Mouse (Mus musculus): ENCODE measurements around the gene Cpne4.

Gene Cpne4

DNA sequence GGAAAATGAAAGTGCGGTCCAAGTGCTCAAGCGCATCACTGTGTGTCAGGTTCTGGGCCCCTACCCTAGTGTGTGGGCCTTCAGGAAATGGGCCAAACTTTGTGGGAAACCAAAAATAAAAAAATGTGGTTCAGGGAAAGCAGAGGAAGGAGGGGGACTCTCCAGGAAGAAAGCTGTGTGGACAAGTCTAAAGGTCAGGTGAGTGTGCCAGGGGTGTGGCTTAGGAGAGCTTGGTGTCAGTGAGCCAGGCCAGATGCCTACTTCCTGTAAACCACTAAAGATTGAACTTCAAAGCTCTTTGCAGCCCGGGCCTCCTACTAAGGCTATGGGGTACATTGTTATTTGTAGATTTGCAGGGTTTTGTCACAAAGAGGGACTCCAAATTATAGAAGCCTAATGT lies 327.1 kb downstream of the Cpne4 start:
- peak; percentile 0 for DNase-seq (ENCODE audit: low read depth)

- no peak for DNase-seq (ENCODE audit: low read depth)
These were observed 329.9 kb downstream of the Cpne4 start for GRCm38 (mm10) chr9:104877014-104877413.

DNA sequence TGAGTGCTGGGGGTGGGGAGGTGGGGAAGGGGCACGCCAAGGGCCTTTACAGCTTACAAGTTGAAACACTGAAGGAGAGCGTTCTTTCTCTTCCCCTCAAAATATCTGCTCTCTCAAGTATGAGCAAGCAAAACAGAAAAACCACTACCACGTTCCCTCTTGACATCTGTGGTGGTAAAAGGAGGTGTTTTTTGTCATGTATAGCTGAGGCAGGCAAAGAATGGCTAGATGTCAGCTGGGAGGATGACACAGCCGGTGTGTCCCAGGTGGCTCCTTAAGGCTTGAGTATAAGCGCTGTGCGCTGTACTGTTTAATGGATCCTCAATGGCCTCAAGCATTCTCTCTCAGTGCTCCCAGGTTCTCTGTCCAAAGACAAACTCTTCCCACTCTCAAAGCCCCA lies 331.5 kb downstream of the Cpne4 start:
- DNase-seq (ENCODE audit: low read depth) = no peak

DNA sequence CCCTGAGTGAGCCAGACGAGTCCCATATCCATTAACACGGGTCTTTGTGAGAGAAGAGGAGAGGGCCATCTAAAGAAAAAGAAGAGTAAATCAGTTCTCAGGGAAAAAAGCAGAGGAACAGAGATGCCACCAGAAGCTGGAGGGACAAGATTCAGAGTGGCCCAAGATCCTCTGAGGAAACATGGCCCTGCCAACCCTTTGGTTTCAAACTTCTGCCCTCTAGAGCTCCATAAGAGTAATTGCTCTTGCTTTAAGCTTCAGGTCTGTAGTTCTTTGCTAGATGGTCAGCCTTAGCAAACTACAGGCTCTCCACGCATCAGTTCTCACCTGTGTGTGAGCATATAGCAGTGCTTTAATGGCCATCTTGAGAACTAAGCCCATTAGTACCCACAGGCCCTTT lies 343.4 kb downstream of the Cpne4 start:
- no peak for DNase-seq (ENCODE audit: low read depth)

- DNase-seq (ENCODE audit: low read depth) = no peak
These were observed 348.3 kb downstream of the Cpne4 start for GRCm38 (mm10) chr9:104895360-104895759.

GRCm38 (mm10) chr9:104901118-104901517 lies 354.0 kb downstream of the Cpne4 start:
- no peak for DNase-seq (ENCODE audit: low read depth)

- DNase-seq (ENCODE audit: low read depth) = no peak
These were observed 354.7 kb downstream of the Cpne4 start for GRCm38 (mm10) chr9:104901827-104902226.

DNA sequence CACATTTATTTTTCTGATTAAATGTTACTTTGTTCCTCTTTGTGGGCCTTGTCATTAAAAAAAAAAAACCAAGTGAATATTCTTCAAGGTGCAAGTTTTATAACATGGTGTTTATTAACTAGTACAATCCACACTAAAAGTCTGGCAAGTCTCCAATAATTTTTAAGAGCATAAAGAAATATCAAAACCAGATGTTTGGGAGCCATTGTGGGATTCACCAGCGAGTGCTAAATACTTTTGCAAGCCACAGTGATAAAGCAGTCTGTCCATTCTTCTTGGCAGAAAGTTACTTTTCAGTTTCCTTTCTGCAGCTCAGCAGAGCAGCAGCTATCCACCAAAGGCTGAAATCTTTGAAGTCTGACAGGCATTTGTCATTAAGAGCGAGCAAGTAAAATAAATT lies 365.6 kb downstream of the Cpne4 start:
- DNase-seq (ENCODE audit: low read depth) = no peak

DNA sequence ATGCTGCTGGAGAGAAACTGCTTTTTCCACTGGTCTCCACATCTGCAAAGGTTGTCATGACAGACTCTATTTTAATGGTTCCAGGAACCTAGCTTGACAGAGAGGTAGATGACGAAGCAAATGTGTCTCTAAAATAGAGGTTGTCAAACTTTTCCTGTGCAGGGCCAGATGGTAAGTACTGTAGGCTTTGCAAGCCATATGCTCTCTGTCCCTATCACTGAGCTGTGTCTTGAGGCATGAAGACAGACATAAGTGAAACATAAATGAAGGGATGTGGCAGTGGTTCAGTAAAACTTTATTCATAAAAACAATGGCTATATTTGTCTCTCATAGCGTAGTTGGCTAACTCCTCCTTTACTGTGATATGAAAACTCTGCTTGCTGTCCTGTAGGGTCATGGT lies 366.2 kb downstream of the Cpne4 start:
- DNase-seq (ENCODE audit: low read depth) = no peak

DNA sequence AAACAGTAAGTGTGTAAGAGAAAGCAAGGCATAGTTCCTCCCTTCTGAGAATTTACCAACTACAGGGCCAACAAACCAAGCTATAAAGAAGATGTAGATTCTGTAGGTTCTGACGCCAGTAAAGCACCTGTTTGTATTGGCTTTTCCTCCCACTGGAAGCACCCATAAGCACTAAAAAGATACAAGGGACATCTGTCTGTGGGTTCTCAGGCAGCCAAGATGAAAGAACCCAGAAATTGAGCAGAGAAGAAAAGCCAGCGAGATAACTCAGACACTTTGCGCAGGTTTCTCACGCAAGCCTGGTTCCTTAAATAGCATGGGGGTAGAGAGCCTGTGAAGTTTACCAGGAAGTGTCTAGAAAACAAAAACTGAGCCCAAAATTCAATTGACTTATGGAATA lies 374.1 kb downstream of the Cpne4 start:
- no peak for DNase-seq (ENCODE audit: low read depth)

GRCm38 (mm10) chr9:104922051-104922450 lies 375.0 kb downstream of the Cpne4 start:
- DNase-seq (ENCODE audit: low read depth) = no peak

DNA sequence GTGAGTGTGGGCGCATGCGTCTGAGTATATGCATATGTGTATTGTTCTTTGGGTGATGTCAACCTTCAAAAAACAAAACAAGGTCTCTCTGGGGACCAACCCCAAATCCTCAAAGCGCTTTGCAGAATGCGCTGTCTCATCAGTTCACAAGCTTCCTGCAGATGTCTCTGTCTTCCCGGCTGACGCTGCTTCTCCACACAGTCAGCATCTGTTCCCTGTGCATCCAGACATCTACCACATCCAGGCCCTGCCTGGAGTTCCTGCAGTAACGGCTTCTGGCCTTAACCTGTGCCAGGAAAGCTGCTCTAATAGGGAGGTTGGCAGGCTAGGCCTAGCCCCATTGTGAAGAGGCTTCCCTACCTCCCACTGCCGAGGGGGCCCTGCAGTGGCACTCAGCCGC lies 381.7 kb downstream of the Cpne4 start:
- no peak for DNase-seq (ENCODE audit: low read depth)

DNA sequence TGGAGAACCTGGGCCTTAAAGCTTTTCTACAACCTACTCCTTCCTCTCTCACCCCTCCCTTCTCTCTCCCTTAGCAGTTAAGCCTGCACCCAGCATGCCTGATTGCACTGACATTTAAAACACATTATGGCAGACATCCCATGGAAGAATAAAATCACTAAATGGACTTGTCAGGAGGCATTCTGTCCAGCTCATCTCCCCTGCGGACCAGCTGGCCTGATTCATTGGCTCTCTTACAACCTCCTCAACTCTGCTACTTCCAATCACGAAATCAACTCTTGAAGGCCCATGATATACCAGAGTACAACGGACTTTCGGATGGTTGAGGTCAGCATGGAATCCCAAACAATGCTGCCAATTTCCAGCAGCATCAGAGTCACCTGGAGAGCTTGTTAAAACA lies 393.3 kb downstream of the Cpne4 start:
- no peak for DNase-seq (ENCODE audit: low read depth)

DNA sequence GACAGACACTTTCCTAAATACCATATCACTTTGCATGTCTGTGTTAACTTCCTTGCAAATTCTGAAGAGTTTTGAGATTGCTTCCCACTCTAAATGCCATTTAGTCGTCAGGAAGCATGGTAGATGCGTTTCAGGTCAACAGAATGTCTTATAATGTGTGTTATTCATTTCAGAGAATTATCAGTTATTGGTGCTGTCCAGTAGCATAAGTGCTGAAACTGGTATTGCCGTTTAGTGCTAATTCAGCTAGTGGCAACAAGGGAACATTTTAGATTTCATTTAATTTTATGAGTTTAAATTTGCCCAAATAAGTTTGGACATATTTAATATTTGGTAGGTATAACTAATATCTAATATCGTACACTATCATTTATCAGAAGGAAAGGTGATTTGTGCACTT lies 403.5 kb downstream of the Cpne4 start:
- no peak for DNase-seq (ENCODE audit: low read depth)

DNA sequence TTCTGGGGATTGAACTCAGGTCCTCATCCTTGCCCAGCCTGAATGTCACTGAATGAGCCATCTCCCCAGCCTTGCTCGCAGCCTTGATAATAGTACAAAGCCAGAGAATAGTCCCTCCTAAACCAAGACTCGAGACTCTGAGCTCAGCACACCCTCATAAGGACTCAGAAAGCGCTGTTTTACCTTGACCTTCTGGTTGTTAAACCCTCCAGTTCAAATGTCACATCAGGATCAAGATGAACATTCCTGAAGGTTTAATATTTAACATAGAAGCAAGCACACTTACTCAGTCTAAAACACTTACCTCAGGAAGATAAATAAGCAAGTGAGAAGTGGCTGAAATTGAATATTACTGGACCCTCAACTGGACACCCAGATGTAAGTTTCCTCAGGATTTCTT lies 405.1 kb downstream of the Cpne4 start:
- DNase-seq (ENCODE audit: low read depth) = no peak

DNA sequence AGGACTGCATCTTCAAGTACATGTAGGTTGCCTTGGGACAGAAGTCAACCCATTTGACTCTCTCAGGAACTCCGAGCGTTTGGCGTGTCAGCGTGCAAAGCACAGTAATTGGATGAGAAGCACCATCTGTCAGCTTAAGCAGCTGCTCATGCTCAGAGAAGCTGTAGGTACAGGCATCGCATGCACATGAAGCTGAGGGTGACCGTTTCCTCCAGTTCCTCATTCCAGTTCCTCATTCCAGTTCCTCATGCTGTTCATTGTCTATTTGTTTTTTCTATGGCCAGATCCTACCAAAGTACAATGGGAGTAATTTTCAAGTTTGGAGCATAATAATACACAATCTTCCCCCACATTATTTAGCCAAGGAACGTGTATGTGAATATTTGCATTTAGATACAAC lies 425.7 kb downstream of the Cpne4 start:
- DNase-seq (ENCODE audit: low read depth) = peak; percentile 7

- DNase-seq (ENCODE audit: low read depth) = no peak
These were observed 435.0 kb downstream of the Cpne4 start for GRCm38 (mm10) chr9:104981934-104982548.

- DNase-seq (ENCODE audit: low read depth) = no peak
These were observed 451.1 kb downstream of the Cpne4 start for GRCm38 (mm10) chr9:104998225-104998624.

- no peak for DNase-seq (ENCODE audit: low read depth)
These were observed 463.6 kb downstream of the Cpne4 start for GRCm38 (mm10) chr9:105010721-105011120.

DNA sequence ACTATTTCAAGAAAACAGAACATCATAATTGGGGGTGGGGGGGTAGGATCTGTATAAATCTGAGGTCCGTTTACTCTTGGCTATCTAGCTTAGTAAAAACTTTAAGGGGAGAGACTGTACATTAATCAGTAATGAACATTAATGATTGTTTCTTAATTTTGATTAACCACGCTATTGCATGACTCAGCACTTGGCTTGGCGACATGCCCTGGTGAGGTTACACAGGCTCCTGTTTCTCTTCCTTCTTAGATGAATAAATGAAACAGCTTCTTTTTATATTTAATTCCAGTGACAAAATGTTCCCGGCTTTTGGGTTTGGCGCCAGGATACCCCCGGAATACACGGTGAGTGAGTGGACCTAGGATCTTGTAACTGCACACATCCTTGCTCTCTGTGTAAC lies 471.1 kb downstream of the Cpne4 start:
- no peak for DNase-seq (ENCODE audit: low read depth)

DNA sequence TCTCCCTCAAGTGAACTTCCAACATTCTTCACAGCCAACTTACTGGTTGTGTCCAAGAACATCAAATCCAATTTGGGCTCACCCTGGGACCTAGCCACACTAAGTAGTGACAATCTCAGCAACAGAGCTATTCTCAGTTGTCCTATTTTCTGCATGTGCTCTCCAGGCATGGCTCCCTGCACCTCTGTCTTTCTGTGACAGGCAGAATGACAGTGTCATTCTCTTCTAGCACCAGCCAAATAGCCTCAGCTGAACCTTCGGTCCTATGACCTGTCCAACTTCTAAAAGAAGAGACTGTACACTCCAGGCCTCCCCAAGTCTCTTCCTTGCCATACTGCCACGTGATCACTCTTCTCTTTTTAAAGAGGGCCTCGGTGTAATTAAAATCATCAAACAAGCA lies 481.2 kb downstream of the Cpne4 start:
- no peak for DNase-seq (ENCODE audit: low read depth)

DNA sequence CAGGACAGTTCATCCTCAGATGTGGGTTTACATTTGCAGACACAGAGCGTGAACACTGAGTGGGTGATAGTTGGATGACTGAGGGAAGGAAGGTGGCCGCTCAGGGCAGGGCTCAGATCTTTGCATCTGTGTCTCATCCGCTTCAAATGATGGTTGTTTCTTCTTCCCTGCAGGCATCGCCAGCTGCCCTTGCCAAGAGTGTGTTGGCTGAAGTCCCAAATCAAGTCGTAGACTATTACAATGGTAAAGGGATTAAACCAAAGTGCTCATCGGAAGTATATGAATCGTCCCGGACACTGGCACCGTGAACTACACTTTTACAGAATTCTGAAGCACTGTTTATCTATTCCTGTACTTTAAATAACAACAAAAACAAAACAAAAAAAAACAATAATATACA lies 485.5 kb downstream of the Cpne4 start:
- DNase-seq (ENCODE audit: low read depth) = no peak

- DNase-seq (ENCODE audit: low read depth) = no peak
These were observed 486.6 kb downstream of the Cpne4 start for GRCm38 (mm10) chr9:105033641-105034040.

DNA sequence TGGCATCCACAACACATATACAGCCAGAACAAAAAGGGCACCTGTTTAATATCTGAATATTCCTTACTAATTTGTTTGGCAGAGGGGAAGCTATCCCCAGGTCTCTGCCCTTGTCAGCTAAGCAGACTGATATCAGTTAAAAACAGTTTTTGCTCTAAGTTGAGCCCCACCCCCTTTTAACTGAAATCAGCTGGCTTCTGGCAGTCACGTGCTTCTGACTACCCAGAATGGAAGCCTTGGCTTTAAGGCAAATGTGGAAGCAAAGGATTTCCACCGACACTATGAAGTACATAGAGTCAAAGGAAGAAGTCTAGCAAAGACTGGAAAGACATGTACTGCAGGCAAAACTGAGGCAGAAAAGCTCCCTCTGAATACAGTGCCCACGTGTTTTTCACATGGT lies 490.8 kb downstream of the Cpne4 start:
- no peak for DNase-seq (ENCODE audit: low read depth)

- DNase-seq (ENCODE audit: low read depth) = no peak
These were observed 498.9 kb downstream of the Cpne4 start for GRCm38 (mm10) chr9:105046014-105046413.

Data from 416B (cell line).